Mouse (Mus musculus) brain, adult 2 months (tissue): ENCODE measurements around the gene Iyd.

ENCODE experiments used
- DNase-seq: peaks from one replicate; pipeline ENCODE4 v3.0.0; 2011; ENCODE audit warnings: low read depth, low spot score

Gene Iyd

DNA sequence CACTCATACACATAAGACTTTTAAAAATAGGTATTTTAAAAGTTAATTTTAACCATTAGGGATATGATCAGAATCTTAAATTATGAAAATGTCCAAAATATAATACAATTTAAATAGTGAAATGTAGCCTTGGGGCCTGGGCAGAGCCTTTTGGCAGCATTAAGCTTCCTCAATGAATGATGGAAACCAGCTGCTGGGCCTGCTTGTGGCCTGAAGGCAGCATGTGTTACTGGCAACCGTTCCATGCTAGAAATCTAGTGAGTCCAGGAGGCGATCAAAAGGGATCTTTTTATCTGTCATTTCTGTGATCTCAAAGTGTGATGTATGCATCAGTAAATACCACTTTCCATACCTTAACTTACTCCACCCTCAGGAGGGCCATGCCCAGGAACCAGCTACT is 9.3 kb downstream of the Iyd start:
- no peak for DNase-seq

DNA sequence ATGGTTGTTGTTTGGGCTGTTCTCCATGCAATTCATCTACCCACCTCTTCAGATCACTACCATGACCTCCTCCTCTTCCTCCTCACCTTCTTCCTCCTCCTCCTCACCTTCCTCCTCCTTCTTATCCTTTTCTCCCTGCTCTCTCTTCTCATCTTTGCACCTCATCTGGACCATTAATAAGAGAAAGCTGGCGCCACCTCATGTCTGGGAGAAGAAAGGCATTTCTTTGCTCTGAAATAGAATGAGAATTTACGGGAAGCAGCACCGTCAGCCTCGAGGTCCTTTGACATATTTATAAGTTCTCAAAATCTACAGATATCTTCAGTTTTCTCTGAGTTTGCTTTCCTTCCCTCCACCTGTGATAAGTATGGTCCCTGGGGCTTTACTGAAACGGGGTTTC is 15.1 kb downstream of the Iyd start:
- peak; percentile 14 for DNase-seq

DNA sequence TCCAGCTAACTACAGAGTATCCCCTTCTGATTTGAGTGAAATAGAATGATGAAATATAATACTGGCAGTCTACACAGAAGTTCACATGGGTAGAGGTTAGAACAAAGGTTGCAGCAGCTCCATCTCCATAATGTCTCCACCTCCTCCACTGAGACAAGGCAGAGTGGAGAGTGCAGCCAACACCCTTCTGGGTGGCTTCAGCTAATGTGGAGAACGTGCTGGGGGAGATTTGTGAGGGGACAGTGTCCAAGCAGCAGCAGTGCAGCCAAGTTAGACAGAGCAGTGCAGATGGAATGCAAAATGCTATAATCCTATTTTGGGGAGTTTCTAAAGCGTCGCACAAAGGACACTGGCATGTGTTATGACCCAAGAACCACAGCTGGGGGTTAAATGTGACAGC is 16.5 kb downstream of the Iyd start:
- no peak for DNase-seq

DNA sequence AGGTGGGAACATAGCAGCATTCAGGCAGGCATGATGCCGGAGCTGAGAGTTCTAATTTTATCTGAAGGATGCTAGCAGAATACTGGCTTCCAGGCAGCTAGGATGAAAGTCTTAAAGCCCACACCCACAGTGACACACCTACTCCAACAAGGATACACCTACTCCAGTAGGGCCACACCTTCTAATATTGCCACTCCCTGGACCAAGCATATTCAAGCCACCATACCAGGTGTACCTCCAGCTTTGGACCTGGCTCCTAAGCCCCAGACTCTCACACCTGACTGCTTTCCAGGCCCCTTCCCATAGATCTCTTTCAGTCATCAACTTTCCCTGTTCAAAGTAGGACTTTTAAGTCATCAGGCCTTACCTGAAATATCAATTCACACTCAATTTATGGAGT is 19.1 kb downstream of the Iyd start:
- no peak for DNase-seq

DNA sequence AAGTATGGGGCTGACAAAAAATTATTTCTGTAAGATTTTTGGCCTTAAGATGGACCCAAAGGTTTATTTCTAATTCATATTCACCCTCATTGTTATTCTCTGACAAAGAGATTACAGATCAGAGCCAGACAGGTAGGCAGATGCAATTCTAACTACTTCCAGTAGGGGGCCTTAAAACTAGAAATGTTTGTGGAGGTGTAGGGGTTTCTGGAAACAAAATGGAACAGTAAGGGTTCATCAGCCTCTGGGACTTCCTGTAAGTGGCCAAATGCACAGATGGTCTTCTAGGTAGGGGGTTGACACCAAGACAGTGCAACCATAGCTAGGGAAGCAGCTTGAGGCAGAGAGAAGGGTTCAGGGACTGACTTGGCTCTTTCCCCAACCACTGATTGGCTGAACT is 22.1 kb downstream of the Iyd start:
- DNase-seq: peak; percentile 31

DNA sequence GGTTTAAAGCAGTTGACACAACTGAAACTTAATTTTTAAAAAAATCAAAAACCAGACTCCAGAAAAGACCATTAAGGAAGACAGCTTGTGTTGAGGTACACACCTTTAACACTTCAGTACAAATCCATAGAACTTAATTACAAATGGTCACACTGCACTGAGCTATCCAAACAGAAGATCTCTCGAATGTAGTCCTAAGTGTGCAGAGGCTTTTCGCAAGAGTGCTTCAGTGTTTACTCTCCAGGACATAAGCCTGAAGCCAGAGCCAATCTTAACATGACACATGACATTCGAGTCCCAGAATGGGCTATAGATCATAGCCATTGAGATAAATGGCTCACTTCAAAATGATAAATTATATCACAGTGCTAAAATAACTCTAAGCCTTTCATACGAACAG is 25.1 kb downstream of the Iyd start:
- no peak for DNase-seq

DNA sequence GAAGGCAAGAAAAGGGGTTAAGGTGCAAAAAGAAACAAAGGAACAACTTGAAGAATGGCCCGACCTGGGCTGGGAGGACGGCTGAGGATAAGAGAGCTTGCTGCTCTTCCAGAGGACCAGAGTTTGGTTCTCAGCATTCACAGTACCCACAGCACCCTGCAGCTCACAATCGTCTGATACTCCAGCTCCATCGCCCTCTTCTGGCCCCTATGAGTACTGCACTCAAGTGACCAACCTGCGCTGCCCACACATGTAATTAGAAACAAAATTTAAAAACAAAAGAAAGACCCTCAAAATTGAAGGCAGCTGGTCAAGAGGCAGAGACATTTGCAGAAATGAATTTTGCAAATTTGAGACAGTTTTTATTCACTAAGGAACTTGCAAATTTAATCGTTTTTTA is 27.8 kb downstream of the Iyd start:
- DNase-seq: no peak

DNA sequence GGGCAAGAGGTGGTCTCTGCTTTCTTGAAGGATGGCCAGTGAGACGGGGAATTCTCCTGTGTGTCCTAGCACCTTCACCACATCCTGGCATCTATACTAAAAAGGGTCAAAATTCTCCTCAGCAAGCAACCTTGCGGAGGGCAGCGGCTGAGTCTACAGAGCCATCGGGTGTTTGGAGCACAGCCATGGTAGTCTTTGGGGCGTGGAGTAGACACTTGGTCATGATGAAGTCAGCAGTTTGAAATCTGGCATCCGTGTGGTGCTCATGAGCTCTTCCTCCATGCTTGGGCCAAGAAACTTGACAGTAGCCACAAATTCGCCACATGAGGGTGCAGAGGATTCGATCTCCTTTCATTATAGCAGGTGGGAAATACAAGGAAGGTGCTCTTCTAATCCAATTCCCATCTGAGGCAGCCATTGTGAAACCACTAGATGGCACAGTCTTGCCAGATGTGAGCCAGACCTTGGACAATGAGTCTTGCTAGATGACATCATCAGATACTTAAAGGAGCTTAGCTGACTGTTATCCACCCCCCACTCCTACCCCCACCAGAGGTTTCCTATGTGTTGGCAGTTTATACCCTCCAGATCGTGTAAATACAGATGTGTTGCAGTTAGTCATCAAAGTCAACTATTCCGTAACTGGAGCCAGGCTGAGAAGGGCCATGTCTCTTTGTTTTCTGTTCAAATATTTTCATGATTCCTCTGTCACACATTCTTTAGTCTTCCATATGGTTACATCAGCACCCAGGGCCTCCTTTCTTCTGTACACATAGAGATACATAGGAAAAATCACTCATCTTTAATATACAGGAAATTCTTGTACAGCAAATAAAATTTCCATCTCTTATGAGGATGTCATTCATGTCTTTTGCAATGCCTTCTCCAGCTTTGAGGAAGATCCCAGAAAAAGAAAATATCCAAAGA is 32.9 kb downstream of the Iyd start:
- peak; percentile 80 for DNase-seq

DNA sequence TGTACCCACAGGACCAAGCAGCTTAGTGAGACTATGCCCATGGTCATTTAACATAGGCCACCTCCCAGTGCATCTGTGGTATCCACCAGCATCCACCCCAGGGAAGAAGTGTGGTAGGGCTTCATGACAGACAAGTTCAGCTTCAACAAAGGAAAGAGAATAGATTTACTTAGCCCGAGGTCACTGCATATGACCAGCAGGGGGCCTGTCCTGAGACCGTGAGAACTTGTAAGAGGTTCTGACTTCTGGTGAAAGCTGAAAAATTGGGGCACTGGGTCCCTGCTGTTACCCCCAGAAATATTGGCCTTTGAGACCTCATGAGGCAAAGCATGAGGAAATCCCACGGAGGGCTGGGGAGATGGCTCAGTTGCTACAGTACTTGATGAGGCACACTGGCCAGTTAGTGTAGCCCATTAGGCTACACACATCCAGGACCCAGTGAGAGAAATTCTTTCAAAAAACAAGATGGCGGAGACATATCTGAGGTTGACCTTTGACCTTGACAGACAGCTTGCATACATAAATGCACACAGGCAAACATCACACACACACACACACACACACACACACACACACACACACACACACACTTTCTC is 34.0 kb downstream of the Iyd start:
- peak; percentile 54 for DNase-seq

DNA sequence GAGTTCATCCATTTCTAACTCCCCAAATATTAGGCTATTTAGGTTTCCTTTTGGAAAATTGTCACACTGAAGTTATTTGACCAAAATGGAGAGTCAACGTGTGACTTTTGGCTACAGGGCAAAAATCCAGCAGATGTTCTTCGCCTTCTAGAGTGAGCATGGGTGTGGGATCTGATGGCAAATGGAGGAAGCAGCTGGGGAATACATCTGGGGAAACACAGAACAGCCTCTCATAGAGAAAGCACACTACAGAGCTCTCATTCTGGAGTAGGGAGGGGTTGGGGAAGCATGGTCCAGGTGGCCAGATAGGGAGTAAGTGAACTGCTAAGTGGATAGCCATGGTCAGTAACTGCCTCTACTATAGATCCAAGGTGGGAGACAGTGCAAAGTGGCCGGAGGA is 50.6 kb downstream of the Iyd start:
- DNase-seq: no peak

DNA sequence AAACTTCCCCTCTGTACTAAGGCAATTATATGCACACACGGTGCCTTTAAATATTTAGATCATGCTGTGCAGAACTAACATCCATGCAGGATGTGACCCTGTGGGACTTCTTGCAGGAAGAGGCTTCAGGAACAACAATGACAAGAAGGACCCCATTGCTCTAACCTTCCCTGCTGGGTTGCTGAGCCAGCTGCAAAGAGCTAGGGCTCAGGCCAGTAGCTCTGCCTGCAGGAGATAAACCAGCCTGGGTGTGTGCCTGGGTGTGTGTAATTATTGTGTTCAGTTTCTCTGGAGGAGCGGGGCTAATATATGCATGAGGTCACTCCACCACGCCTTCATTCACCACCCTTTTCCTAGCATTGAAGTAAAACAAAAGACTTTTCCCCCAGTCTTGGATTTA is 51.8 kb downstream of the Iyd start:
- DNase-seq: peak; percentile 7

DNA sequence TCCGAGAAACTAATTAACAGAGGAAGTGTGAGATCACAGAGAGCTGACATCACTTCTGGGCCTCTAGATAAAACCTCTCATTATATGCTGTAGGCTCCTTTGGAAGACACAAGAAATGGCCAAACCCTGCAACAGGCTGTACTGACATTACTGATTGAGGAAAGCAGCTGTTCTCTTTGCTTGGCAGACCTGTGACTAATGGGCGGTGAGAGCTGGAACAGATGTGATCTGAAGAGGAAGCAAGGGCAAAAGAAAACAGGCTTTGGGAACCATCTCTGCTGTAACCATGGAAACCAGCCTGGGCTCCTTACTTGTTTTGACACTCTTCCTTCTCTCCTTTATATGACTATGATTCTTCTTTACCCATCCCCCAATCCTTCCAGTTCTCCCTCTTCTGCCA is 56.7 kb downstream of the Iyd start:
- peak; percentile 12 for DNase-seq

DNA sequence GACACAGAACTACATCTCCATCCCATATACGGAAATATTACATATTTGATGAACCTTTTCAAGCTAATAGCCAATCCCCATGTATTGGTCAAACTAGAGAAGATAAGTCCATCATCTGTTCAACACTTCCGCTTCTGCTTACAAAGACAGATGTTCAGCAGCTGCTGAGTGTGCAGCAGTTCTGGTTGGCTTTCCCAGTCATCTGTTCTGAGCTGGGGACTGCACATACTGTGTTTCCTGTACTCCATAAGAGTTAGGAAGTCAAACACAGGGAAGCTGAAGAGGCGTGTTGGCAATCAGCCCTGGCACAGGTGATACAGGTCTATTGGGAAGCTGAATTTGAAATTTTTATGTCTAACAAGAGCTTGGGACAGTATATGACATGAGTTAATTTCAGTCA is 57.7 kb downstream of the Iyd start:
- no peak for DNase-seq
